Mouse (Mus musculus) ZHBTc4 (cell line): ENCODE measurements around the gene Parn.
A peak's percentile ranks its signal among the peaks of the same experiment; 100 is the strongest.

Source experiments
- DNase-seq: peaks from one replicate; pipeline ENCODE4 v3.0.0-alpha.2; 2011; ENCODE audit warnings: low read depth, low spot score

Gene Parn

DNA sequence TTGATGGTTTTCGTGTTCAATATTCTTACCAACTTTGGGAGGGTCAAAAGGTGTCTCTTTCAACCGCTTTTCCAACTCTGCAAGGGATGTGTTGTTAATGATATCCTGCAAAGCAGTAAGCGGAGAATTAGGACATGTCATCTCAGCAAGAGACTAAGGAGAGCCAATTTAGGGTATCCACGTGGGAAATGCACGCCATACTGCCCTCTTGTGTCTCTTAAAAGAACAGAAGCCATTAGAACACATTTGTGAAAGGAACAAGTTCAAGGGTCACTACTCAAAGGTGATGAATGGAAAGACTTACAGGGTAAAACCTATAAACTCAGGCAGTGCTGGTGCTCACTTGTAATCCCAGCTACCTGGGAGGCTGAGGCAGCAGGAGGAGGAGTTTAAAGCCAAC is 39.6 kb downstream of the Parn start:
- DNase-seq = peak; percentile 59

DNA sequence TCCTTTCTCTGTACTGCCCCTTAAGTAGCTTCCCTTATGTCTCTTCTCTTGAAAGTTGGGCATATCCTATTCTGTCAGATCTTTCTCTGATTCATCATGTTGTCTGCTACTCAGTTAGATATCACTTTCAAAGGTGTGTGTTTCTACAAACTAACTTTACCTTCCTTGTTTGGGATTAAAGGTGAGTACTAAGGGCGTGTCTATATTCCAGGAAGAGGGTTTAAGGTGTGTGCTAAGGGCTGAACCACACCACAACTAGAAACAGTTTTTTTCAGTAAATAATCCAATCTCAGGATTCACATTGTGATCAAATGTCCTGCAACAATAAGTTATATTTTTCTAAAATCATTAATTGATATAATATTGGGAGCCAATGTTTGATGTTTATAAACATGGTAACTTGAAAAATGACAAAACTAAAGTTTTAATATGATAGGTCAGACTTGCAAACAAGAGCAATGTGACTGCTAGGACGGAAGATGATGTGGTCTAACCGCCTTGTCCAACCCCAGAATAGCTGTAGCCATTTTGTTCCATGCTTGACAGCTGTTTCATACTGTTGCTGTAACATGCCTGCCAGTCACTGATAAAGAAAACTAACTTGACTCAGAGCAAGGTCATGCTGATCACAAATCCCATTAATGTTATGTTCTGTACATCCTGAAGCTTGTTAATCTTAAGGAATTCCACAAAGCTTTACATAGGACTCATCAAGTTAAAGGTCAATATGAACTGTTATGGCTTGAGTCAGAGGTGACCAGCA is 46.0 kb downstream of the Parn start:
- no peak for DNase-seq

DNA sequence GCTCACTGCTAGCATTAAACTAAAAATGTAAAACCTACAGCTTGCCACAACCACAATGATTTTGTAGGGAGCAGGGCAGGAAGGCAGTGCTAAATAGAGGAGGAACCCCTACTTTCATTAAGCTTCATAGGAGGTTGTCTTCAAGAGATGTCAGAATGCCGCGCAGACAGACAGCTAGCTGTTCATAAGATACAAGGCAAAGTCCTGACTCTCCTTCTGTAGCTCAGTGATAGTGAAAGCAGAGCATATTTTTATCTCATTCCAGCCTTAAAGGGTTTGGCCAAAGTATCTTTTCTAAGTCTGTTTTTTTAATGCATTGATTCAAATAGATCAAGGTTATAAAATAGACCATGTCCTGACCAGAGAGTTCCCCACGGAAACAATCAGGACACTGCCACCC is 47.8 kb downstream of the Parn start:
- DNase-seq = no peak

DNA sequence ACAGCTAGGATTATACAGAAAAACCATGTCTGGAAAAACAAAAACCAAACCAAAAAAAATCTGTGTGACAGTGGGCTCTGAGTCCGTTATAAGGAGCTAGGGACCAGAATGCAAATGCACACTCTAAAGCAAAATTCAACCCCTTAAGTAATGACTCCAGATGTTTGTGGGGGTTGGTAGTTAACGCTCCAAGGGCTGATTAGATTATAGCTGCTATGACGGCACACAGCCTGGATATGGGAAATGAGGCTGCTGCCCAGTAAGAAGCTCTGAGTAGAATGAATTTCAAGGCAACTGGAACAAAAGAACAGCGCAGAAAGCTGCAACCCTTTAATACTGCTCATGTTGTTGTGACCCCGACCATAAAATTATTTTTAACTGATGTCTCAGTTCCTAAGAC is 52.7 kb downstream of the Parn start:
- DNase-seq = no peak

DNA sequence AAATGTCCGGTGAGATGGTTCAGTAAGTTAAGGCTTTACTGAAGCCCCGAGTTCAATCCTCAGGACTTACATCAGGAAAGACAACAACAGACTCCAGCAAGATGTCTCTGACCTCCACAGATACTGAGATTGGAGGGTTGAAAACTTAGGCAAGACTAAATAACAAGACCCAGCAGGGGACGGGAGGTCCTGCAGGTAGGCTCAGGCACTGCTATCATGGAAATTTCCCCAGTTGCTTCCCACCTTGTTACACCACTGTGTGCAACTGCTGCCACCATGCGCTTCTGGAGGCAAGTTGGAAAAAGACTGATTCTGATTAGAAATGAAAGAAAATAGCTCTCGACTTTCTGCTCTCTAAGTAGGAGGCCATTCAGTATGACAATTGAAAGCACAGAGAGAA is 55.4 kb downstream of the Parn start:
- peak; percentile 32 for DNase-seq

DNA sequence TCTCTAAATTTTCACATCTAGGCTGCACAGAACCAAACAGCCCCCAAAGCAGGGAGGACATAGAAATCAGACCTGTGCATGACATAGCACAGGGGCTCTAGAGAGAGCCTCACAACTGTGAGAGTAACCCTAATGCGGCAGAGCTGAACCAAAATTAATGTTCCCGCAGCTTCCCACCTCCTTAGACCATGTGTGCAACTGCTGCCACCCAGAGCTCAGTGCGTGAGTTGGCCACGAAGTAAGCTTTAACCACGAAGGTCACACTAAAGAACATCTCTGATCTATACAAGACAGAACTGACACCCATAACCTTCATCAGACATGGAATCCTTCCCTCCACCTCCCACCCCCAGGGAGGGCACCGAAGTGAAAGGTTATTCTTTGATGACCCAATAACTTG is 55.9 kb downstream of the Parn start:
- no peak for DNase-seq

DNA sequence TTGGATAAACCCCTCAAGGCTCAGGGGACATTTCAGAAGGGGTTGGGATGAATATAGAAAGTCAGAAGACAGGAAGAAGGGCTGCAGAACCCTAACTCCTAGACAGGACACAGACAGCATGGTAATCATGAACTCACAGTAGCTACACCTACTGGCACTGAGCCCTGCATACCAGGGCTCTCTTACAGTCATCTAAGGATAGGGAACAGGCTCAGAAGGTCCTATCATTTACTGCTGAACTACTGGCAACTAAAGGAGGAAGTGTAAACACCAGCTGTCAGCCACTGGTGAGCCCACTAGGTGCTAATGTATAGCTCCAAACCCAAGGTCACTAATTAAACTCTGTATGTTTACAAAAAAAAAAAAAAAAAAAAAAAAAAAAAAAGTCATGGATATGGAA is 56.6 kb downstream of the Parn start:
- no peak for DNase-seq

DNA sequence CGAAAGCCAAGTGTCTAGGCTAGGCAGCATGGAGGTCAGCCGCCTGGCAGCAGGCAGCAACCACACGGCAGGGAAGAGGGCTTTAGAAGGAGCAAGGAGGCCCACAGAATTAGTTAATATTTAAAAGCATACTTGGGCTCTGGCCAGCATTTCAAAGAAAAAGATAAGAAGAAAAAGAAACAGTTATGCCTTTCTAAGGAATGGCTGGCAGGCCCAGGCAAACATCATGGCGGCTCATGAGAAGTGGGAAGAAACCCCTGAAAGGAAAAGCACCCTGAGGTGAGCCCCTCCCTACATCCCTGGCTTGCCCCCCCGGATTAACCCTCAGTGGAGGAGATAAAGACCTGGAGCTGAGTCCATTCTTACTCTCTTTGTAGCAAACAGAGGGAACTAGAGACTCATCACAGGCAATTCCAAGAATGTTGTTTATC is 57.0 kb downstream of the Parn start:
- DNase-seq = no peak

DNA sequence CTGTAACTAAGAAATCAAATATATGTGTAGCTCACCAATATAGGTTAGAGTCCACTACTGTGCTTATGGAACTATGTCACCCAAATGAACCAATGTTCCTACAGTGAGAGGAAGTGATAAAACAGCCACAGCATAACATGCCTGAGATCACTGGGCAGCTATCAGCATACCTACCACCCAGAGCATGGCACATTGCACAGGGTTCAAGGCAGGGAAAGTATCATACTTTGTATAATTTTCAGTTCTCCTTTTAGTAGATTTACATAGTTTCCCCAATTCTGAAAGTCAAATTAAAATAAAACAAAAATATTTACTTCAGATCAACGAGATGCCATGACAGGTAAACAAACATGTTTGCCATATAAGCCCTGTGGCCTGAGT is 59.3 kb downstream of the Parn start:
- DNase-seq = no peak

DNA sequence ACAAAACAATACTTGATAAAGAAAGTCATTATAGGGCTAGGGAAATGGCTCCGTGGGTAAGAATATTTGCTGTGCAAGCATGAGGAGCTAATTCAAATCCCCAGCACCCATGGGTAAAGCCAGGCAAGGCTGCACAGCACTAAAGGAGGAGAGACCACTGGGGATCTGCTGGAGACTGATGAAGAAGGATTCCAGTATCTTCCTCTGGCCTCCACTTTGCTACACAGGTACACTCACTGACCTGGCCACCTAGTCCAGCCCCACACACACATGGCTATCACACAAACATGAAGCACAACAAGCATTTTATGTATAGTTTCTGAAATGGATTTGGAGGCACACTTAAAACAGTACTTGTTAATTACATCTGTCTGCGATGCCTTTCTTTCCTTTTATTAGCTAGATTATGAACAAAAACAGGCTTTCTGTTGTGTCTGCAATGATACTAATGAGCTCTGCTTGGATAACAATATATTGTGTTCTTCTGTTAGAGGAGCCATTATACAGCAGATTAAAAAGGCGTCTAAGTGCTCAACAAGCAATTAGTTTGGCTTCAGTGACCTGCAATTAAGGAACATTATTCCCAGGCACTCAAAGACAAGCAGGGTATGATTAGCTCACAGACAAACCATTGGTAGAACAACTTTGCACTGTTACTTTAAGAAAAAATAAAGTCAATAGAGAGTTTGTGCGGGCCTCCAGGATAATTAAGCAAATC is 59.8 kb downstream of the Parn start:
- no peak for DNase-seq

DNA sequence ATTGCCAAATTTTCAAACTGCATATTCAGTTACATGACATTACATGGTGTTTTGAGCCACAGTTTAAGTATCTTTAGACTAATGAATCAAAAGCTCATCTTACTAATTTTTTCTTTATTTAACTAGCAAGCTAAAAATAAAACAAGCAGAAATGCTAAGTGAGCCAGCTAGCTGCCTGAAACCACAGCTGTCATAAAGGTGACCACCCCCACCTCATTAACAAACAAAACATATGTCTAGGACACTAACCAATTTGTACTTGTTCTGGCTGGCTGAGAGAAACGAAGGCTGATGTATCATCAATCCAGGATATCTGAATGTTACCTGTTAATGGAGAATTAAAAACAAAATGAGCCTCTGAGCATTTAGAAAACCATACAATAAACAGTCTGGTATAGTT is 65.2 kb downstream of the Parn start:
- DNase-seq = no peak

DNA sequence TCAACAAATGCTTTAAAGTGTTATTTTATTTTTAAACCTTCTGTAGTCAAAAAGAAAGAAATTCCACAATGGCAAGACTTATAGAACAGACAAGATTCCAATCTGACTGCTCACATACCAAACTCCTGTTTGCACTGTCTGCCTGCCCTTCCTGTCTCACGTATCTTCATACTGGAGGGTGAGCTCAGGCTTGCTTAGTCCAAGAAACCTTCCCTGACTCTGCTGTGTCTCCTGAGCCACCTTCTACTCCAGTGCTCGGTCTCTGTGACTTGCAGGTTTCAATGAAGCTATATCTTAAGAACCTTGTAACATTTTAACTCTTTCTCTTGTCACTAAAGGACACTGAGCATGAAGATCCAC is 78.9 kb downstream of the Parn start:
- DNase-seq = no peak

DNA sequence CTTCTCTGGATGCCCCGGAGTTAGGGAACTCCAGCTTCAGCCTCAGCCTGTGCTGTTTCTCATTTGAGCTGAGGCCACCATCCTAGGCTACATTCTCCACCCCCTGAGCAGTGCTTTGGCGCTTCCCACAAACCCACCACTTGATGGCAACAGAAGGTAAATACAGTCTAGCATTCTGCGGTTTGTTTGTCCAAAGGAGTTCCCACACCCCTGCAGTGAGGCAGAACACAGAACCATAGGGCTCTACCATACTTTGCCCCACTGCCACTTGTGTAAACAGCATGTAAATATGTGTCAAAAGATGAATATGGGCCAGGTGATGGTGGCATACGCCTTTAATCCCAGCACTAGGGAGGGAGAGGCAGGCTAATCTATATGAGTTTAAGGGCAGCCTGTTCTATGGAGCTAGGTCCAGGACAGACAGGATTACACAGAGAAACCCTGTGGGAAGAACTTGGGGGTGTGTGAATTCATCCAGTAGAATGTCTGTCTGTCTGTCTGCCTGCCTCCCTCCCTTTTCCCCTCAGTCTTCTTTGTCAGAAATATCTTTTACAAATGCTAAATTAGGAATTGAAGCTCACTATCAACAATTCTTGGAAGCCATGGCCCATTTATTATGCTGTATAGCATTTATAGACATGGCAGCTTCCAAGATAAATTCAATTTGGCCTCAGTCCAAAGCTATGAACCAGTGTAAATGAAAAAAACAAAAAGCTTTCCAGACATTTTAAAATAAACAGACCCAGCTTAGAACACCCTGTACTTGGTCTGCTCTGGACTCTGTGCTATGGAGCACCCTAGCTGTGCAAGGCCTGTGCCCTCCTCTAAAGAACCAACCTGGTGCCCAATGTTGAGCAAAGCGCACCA is 79.6 kb downstream of the Parn start:
- no peak for DNase-seq

DNA sequence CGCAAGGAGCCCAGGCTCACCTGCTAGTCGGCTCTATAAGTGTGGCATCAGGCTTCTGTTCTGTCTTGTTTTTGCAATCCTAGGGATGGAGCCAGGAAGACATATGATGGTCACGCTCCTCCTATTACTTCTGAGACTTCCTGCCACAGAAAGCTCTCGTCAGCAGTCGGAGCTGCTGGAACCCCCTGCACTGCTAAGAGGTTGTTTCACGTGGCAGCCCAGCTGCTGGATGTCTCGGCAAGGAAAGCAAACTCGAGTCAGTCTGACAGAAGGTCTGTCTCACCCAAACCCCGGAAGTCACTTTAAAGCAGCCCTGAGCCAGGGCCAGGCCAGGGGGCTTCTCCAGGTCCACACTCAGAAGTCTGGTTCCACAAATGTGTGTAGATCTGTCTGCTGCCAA is 82.7 kb downstream of the Parn start:
- no peak for DNase-seq

DNA sequence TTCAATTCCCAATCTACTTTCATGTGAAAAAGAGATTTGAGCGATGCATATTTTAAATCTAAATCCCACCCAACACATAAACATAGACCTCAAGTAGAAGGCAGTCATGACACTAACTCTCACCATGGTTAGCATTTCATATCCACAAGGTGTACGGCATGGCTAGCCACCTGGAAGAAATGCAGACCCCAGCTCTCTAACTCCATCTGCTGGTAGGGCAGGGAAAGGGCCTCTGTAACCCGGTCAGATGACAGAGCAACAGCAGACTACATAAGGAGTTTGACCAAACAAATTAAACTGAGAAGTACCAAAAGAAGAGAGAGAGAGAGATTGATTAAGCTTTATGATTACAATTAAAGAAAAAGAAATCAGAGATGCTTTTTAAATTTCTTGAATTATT is 87.2 kb downstream of the Parn start:
- DNase-seq = peak; percentile 38

DNA sequence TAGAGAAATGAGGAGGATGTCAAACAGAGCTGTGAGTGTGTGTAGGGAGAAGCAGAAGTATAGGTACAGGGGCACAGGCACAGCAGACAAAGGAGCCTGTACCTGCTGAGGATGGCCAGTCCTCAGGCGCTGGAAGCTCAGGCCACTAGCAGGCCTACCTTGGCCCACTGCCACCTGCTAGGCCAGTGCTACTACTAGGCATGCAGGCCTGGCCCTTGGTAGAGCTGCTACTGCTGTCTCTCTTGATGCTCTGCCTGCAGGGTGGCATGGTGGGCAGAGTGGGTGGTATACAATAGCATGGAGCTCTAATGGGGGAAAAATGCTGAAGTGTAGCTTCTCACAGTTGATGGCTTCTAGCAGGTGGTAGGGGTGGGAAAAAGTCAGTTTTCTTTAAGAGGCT is 88.0 kb downstream of the Parn start:
- DNase-seq = no peak

DNA sequence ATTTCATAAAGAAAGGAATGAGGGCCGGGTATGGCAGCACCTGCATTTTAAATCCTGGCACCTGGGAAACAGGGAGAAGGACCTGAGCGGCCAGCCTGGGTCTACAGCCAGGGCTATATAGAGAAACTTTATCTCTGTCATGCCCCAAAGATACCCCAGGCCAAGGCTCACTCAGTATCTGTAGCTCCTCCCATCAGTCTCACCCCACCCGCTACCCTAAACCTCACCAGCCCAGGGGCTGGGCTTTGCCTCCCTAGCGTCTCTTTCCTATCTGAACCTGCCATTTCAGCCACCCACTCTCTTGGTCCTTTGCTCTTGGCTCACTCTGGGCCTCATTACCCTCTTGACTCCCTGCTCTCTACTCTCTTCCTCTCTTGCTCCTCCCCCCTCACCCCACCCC is 92.7 kb downstream of the Parn start:
- DNase-seq = no peak

DNA sequence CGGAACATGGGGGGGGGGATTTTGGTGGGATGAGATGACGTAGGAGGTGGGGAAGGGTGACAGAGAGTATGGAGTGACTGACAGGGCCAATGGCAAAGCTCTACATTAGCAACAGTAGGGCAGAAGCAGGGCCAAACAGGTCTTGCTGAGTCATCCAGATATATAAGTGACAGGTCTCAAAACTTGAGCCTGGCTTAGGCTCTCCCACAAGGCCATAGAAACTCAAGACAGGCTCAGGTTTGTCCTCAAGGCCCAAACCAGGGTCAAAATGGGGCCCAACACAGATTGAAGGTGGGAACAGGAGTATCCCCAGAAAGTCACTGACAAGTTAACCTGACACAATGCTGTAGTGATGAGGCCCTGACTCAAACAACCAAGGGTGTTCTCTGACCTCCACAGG is 99.7 kb downstream of the Parn start:
- DNase-seq = no peak

DNA sequence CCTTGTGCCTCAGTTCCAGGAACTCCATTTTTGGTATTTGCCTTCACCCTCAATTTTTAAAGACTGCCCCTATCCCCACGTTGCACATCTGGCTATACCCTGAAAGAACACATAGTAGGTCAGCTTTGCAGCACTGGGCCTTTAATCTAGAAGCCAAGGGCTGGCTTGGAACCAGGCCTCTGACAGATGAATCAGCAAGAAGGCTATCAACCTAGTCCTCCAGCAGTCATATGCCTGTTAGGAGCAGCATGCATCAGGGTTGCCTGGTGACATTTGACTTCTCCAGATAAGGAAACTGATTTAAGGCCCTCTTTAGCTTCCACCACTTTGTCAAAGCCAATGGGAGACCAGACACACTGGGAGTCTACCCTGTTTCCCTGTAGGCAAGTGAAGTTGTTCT is 100.4 kb downstream of the Parn start:
- DNase-seq = no peak

DNA sequence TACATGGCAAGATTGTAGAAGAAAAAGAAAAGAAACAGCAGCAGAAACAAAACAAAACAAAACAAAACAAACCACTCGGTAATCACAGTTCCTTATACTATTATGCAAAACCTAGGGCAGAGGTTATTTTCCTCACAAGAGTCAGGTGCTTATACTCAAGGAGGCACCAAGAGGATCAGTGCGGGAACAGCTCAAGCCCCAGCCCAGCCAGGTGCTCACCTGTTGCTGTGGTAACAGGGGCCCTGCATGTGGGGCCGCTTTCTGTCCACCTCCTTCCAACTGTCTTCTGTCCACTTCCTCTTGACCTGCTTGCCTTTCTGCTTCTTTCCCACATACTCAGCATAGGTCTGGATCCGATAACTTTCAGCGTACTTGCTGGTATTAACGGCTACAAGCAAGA is 101.6 kb downstream of the Parn start:
- no peak for DNase-seq

DNA sequence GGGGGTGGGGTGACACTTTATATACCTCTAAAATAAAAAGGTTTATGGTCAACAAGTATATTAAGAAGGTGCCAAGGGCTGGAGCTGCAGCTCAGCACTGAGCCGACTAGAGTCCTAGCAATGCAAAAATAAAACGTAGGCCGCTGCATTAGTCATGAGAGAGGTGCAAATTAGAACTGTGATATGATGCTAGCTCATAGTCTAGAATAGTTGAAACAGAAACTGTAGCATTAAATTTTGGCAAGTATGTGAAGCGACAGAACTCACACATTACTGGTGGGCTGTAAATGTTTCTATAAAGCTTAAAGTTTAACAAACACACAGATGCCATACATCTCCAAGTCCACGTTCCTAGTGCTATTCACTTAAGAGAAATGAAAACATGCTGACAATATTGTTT is 102.7 kb downstream of the Parn start:
- no peak for DNase-seq

DNA sequence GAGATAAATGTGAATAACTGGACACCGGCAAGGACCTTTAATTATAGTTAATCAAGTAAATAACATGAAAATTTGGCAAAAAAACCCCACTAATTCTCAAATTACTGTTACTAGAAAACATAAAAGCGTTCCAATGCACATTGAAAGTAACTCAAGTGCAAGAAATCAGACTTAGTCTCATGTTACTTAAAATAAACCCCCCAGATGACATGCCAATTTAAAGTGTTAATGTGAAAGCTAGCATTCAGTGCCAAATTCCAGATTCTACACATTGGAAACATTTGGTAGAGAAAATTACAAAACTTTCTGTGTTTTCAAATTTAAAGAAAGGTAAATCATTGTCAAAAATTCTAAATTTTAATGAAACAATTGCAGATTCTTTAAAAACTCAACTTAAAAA is 110.2 kb downstream of the Parn start:
- no peak for DNase-seq
